Mouse (Mus musculus) spleen, postnatal 4 days (tissue): ENCODE data around the gene Asf1a.
"Not testable (repeated sequence)": the region's sequence is repeated elsewhere in the genome, so short reads cannot be mapped to it uniquely, and the experiment has no call there.

ENCODE experiments used
- DNase-seq, 2 experiments: peaks; one replicate each; pipeline ENCODE4 v3.0.0; 2022; ENCODE audit warnings: low spot score in 2 of 2

Asf1a gene

DNA sequence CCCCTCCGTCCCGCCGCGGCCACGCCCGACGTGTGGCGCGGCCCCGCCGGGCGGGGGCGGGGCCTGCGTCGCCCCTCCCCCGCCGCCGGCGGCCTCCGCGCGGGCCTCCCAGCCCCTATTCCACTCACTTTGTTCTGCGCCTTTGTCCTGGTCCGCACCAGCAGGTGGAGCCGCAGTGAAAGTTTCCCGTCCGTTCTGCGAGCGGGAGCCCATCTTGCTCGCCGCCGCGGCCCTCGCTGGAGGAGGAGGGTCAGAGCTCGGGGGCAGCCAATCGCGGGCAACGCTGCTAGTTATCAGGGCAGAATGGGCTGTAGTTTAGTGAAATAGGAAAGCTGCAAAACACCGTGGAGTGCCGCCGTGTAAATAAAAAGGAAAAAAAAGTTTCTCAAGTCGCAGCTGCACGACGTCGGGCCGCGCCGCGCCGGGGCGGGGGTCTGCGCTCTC is at the start of gene Asf1a:
Gene Asf1a, plus strand, starts transcription at position 81 of the 444 bp plus-strand sequence.
- DNase-seq, result peak; percentile 96 to 97

DNA sequence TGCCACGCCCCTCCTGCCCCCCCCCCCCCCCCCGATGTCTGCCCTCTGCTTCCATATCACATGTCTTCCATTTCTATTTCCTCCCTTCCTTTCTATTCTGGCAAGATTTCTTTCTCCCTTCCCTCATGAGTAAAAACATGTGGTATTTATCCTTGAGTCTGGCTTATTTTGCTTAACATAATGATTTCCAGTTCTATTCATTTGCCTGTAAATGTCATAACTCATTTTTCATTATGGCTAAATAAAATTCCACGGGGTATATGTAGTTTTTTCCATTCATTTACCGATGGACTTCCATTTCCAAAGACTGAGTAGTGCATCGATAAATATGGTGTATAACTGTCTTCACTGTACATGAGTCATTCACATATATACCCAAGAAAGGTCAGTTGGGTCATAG is 34.6 kb upstream of the Asf1a start:
- no peak for DNase-seq

DNA sequence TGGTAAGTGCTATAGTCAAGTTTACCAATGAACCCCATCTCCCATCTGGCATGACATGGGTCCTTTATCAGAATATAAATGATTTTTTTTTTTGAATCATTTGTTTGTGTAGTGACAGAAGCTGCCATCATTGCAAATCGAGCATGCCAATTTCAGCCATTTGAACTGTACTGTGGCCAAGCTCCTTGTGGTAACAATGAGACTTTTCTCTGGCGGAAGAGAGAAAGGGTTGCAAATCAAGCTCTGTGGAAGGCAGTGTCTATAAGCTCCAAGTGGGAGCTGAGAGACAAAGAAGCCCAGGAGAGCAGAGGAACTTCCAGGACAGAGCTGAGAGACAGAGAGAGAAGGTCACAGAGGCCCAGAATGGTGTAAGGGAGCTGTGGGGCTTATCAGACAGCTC is 31.0 kb upstream of the Asf1a start:
- no peak for DNase-seq

GRCm38 (mm10) chr10:53568531-53568930 is 28.0 kb upstream of the Asf1a start:
- no peak for DNase-seq

- DNase-seq, result no peak
These were observed 16.4 kb upstream of the Asf1a start for GRCm38 (mm10) chr10:53580137-53580536.

DNA sequence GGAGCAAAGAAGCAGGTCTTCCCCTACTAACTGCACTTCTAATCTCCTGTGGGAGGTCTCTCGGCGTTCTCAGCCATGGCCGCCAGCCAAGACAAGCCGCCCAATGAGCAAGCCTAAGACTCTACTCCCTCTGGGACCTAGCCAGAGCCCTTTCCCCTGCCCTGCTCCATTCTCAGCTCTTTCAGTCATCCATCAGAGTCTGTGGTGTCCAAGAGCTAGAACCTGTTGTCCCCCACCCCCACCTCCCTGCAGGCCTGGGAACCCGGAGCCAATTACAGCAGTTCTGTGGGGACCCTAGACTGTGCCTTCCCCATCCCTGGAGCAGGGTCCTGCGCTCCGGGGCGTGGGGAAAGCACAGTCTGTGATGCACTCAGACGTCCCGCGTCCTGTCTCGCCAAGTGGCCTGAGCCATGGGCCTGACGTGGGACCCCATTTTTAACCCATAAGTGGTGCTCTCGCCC is 15.9 kb upstream of the Asf1a start:
- peak; percentile 25 to 58 for DNase-seq

- no peak for DNase-seq
These were observed 15.5 kb upstream of the Asf1a start for GRCm38 (mm10) chr10:53581087-53581486.

DNA sequence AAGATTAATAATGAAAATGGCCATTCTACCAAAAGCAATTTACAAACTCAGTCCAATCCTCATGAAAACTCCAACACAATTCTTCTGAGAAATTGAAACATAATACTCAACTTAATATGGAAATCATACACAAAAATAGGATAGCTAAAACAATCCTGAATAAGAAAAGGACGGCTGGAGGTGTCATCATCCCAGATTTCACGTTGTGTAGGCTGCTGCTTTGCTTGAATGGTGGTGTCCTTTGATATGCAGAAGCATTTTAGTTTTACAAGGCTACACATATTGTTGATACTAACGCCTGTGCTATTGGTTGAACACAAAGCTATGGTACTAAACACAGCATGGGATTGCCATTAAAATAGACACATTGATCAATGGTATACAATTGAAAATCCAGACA is 10.8 kb upstream of the Asf1a start:
- DNase-seq, result no peak

DNA sequence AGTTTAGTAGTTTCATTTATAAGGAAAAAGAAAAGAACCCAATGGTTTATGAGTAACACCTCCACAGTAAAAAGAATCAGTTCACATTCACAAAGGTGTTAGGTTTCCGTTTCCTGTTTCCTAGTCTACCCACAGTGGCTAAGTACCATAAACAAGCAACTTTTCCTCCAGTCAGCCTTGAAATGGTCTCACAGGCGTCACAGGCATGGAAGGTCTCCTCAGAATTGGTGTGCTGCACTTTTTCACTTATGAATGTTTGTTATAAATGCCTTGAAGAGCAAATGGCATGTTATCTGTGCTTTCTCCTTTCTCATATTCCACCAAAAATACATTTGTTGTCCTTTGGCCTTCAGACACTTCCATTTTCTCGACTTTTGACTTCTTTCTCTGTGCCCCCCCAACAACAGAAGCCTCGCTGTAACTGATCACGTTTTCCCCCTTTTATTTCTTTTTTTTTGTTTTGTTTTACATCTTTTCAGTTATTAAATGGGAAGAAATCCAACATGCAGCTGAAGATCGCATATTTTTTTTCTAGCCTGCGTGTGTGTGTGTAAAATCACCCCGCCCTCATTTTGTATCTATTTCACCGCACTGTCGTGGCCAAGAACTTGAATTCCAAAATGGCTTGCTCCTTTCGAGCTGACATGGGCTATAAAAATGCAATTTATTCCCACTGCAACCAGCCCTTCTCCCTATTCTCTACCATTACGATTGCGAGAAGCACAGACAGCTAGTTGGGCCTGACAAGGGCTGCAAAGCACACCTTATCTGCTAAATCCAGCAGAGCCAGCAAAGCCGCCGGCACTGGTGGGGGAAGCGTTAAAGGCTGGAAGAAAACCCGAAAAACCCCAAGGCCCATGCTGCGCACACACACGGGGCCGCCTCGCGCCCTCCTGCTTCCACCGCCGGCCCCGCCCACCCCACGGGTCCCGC is 547 bp upstream of the Asf1a start:
- DNase-seq, result no peak

DNA sequence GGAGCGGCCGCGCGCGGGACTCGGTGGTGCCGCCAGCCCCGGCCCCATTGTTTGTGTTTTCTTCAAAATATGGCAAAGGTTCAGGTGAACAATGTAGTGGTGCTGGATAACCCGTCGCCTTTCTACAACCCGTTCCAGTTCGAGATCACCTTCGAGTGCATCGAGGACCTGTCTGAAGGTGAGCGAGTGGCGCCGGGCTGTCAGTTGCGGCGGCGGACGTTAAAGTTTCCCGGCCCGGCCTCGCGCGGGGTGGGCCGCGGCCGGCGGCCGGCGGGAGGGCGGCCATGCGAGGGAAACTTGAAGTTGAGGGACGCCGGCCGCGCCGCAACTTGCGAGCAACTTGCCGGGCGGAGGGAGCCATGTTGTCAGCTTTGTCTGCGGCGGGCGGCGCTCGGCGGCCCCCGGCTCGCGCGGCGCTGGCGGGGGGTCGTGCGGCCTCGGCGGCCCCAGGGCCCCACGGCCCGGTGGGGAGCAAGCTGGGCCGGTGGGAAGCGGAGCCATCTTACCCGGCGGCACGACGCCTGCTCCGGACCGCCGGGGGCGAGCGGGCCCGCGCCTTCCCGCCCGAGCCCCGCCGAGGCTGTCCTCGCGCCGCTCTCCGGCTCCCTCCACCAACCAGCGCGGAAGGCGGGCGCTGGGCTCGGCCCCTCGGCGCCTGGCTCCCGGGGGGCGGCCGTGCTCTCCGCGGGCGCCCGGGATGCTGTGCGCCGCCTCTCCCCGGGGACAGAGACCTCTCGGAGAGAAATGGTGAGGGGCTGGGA is 744 bp downstream of the Asf1a start:
- peak; percentile 53 to 83 for DNase-seq

- no peak for DNase-seq
These were observed 2.3 kb downstream of the Asf1a start for GRCm38 (mm10) chr10:53598821-53599220.

DNA sequence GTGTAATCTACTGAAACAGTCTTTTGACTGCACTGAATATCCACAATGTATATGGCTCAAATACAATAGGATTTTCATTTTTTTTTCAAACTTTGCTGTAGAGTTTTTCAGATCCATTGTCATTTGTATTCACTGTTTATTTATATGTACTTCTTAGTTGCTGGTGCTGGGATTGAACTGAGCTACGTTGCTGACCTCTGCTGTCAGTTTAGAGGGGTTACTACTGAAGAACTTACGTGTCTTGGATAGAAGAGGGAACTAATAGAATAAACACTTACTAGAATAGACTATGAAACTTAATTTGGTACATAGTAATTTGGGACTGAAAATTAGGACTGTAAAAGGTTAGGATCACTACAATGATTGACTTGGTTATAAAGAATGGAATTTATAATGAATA is 8.8 kb downstream of the Asf1a start:
- no peak for DNase-seq

- no peak for DNase-seq
These were observed 11.7 kb downstream of the Asf1a start for GRCm38 (mm10) chr10:53608274-53608673.

DNA sequence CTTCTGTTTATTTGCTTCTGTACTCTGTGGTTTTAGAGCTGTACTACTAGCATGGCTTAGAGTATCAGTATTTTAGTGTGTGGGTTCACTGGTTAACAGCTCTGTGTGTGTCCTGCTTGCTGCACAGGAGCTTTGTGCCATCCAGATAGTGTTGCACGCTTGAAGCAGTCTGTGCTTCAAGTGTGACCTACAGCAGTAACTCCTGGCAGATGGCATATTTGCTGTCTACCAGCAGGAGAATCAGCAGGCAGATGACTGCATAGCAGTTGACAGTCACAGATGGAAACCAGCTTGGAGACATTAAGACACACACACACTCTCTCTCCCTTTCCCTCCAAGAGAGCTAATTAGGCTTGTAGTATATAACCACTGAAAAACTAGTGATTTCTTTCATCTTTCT is 15.6 kb downstream of the Asf1a start:
- no peak for DNase-seq

- no peak for DNase-seq
These were observed 17.4 kb downstream of the Asf1a start for GRCm38 (mm10) chr10:53613955-53614354.

GRCm38 (mm10) chr10:53615850-53616616 is 19.5 kb downstream of the Asf1a start:
- no peak for DNase-seq

DNA sequence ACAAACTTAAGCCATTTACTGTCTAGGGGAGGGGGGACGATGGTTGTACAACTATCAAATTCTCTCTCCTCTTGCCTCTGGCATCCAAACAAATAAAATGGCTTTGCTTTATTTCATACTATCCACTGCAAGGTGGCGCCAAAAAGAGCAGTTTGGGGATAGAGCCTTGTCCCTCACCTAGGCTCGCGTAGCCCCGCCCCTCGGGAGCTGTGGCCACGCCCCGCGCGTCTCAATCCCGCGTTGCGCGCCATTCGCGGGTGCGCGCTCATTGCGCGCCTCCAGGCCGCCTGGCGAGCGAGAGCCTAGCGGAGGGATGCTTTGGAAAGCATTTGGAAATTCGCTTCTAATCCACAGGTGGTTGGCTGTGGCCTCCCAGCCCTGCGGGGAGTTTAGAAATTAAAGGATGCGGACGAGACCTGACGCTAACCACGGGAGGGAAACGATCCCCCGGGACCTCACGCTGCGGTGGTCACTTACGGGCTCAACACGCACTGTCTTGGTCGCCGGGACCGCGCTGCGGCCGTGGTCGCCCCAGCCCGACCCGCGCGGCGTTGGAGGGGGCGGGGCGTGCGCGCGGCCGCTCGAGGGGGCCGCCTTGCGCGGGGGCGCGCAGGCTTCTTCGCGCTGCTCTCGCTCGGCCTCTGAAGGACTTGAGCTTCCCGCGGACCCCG is 32.8 kb downstream of the Asf1a start:
- DNase-seq, result peak; percentile 96 to 97

DNA sequence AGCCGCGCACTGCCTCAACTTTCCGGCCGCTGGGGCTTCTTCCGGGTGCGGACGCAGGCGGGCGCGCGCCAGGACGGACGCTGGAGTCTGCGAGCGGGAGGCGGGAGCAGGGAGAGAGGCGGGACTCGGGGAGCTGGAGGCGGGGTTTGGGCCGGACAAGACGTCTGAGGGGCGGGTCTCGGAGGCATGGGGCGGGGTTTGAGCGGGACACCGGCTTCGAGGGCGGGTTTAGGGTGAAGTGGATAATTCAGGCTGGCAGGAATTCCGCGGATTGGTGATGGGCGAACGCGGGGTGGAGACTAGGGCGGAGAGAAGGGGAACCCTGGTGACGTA is 33.3 kb downstream of the Asf1a start:
- peak; percentile 95 to 96 for DNase-seq

DNA sequence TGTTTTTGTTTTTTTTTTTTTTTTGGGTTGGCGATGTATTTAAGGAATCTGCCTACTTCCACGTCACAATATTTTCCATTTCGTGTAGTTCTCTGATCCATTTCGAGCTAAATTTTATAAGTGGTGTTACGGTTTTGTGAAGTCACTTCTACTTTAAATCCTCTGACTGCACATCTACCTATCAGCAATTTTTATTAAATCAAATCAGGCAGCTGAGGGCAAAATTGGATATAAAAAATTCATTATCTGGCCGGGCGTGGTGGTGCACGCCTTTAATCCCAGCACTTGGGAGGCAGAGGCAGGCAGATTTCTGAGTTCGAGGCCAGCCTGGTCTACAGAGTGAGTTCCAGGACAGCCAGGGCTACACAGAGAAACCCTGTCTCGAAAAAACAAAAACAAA is 33.8 kb downstream of the Asf1a start, which contains the start of gene Mcm9:
Gene Mcm9, minus strand, starts transcription at position 101 of the 400 bp plus-strand sequence.
- DNase-seq, result not testable (repeated sequence)

DNA sequence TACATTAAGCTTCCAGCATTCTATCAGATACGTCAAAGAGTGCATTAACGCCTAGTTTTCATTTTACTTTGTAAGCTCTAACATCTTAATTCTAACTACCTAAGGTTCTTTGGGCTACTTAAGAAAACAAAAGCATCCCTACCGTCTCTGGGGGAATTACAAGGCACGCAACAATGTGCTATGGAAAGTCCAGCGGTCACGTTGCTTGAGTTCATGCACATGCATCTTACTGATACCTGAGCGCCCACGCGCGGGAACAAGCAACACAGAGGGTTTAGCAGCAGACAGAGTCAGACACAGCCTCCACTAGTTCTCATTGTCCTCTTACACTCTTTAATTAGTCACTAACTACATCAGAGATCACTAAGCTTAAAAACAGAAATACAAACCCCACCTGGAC is 37.6 kb downstream of the Asf1a start:
- DNase-seq, result no peak

DNA sequence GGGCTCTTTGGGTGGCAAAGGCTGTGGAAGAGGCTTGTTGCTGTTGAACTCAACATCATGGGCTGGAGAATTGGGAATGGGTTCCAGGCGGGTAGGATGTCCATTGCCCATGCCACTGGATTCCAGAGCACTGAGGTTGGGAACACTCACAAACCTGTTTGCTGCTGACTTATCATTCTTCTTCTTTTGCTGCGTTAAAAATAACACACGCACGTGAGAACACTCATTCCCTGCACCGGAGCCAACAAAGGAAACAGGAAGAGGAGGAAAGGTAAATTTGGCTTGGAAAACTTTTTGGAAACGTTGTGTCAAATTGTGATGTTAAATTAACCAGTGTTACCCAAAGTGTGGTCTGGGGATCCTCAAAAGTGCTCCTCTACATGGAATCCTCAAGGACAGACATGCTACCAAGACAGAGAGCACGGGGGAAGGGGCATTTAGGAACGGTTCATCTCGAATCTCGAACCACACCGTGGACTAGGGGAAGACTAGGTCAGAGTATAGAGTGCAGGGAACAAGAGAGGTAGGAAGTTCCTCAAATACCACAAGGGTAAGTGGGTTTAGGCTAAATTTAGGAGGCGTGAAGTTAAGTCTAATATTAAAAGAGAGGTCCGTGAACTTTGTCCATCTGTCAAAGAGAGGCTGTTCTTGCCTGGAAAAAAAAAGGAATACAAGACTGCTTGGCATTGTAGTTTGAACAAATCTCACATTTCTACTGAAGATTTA is 38.9 kb downstream of the Asf1a start:
- DNase-seq, result no peak
